In genomic region chr15:19863979-19864378, GRCm38 (mm10) we compare ENCODE assay signal across 33 mouse cellular contexts.
"Had no signal": no experiment of that assay in that cellular context is flagged by ENCODE, and none has a peak within 500 bp of the region (broad histone marks: within the 10 kb centered on the region; RNA-seq: fewer than 3 reads in every experiment).

No protein-coding gene starts in this region.

- H3K27ac ChIP-seq: heart, embryonic 13.5 days; heart, embryonic 15.5 days; hindbrain, embryonic 10.5 days; hindbrain, embryonic 12.5 days; hindbrain, embryonic 13.5 days; hindbrain, embryonic 15.5 days; hindbrain, postnatal 0 days; intestine, embryonic 15.5 days; kidney, embryonic 15.5 days; kidney, postnatal 0 days; layer of hippocampus, adult 2 months; left cerebral cortex, adult 2 months had no signal

- H3K27me3 ChIP-seq: heart, embryonic 12.5 days; heart, embryonic 13.5 days; heart, embryonic 15.5 days; hindbrain, embryonic 12.5 days; hindbrain, embryonic 13.5 days; hindbrain, embryonic 15.5 days; intestine, embryonic 15.5 days; kidney, embryonic 15.5 days had no signal

- H3K9me3 ChIP-seq: heart, embryonic 15.5 days; hindbrain, embryonic 10.5 days; hindbrain, embryonic 12.5 days; hindbrain, embryonic 13.5 days; hindbrain, embryonic 15.5 days; intestine, embryonic 15.5 days; kidney, embryonic 15.5 days had no signal

- H3K4me3 ChIP-seq: heart, embryonic 12.5 days; heart, embryonic 13.5 days; heart, embryonic 15.5 days; hindbrain, embryonic 10.5 days; hindbrain, embryonic 12.5 days; hindbrain, embryonic 13.5 days; hindbrain, embryonic 15.5 days; intestine, embryonic 15.5 days; kidney, embryonic 15.5 days; layer of hippocampus, adult 2 months; left cerebral cortex, adult 2 months had no signal

- H3K36me3 ChIP-seq: heart, embryonic 12.5 days; heart, embryonic 13.5 days; heart, embryonic 15.5 days; hindbrain, embryonic 10.5 days; hindbrain, embryonic 12.5 days; hindbrain, embryonic 13.5 days; hindbrain, embryonic 15.5 days; intestine, embryonic 15.5 days; kidney, embryonic 15.5 days had no signal

- ATAC-seq: hindbrain, embryonic 16.5 days; hindbrain, postnatal 0 days; inflammation-experienced regulatory T-cells, adult 6 months; intestine, embryonic 15.5 days; intestine, embryonic 16.5 days; intestine, postnatal 0 days had no signal

- H3K4me2 ChIP-seq: heart, embryonic 12.5 days; heart, embryonic 13.5 days; heart, embryonic 15.5 days; hindbrain, embryonic 12.5 days; hindbrain, embryonic 13.5 days; hindbrain, embryonic 15.5 days; intestine, embryonic 15.5 days; kidney, embryonic 15.5 days had no signal

- H3K9ac ChIP-seq: heart, embryonic 12.5 days; heart, embryonic 13.5 days; heart, embryonic 15.5 days; hindbrain, embryonic 12.5 days; hindbrain, embryonic 13.5 days; hindbrain, embryonic 15.5 days; intestine, embryonic 15.5 days; kidney, embryonic 15.5 days had no signal

- DNase-seq: heart, postnatal 10 days; heart, postnatal 14 days; heart, postnatal 36 days; heart, postnatal 4 days; kidney, adult 11 months; kidney, adult 18-20 months; kidney, adult 2 months; kidney, adult 8-10 months; kidney, adult 9 months; kidney, postnatal 10 days; kidney, postnatal 14 days; kidney, postnatal 25 days; kidney, postnatal 36 days; kidney, postnatal 4 days; layer of hippocampus, adult 9-11 months; layer of hippocampus, postnatal 36 days had no signal

- H3K4me1 ChIP-seq: heart, embryonic 12.5 days; heart, embryonic 13.5 days; heart, embryonic 15.5 days; hindbrain, embryonic 10.5 days; hindbrain, embryonic 12.5 days; hindbrain, embryonic 13.5 days; hindbrain, embryonic 15.5 days; intestine, embryonic 15.5 days; kidney, embryonic 15.5 days had no signal
